Comparison of ENCODE assay signal across 16 mouse cellular contexts in the genomic region with DNA sequence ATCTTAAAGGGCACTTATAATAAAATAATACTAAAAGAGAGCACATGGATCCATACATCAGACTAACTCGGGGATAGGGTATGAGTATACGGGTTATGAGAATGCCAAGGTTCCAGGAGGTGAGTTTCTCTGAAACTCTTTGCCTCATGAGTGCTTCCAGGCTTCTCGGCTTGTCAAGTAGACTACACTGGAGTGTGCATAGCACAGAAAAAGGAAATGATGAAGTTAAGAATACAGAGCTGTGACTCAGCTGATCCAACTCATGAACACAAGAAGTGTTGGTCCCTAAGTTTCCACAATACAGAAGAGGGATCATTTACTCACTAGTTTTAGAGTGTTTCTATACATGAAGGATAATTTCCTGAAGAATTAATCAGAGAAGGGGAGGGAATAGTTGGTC. TPM values are rescaled to one million over a fixed set of nuclear protein-coding genes. Genes with fewer than 3 reads are reported as not detected.
A peak's percentile ranks its signal among the peaks of the same experiment; 100 is the strongest.
DNase-seq lines count a peak whose midpoint lies in the region; TF ChIP-seq lines count a peak whose summit lies in the region.
"Not testable (repeated sequence)": the region's sequence is repeated elsewhere in the genome, so short reads cannot be mapped to it uniquely, and the experiment has no call there.
"Had no signal": no experiment of that assay in that cellular context is flagged by ENCODE, and none has a peak within 500 bp of the region (broad histone marks: within the 10 kb centered on the region; RNA-seq: fewer than 3 reads in every experiment).

No protein-coding gene starts in this region.

- TF ChIP-seq CTCF in ES-Bruce4 (IDR thresholded peaks at IDR 0.05; ENCODE audit: low read depth, low read length): not testable (repeated sequence)

- peaks cover 13% of the 10 kb centered on the region for H3K9me3 ChIP-seq in ES-Bruce4 (replicated peaks; ENCODE audit: control insufficient read depth, insufficient read depth, low read length, poor library complexity, severe bottlenecking)
- H3K9me3 ChIP-seq in ES-E14 (ENCODE audit: control insufficient read depth, insufficient read depth, low read depth, low read length): not testable (repeated sequence)

- in situ Hi-C loops in ES-E14 (cut with MboI; ENCODE audit: low sequenced_read_pairs in 2 of 2, unreplicated experiment in 2 of 2): not testable (repeated sequence)

- peak overlapping the region; percentile 56; the same call in 1 of the 2 replicates for H3K27ac ChIP-seq in ES-Bruce4 (ENCODE audit: insufficient read depth, low read length)
- H3K27ac ChIP-seq in ES-E14 (ENCODE audit: insufficient read depth, low read depth, low read length, poor library complexity, severe bottlenecking): peak overlapping the region; percentile 40; the same call in 1 of the 2 replicates

- not testable (repeated sequence) for H3K4me1 ChIP-seq in ES-Bruce4 (ENCODE audit: control insufficient read depth, insufficient read depth, low read length)
- peaks cover 0 to 12% of the 10 kb centered on the region in 2 experiments; a peak in 2 of 4 replicates for H3K4me1 ChIP-seq in ES-E14 (ENCODE audit: control insufficient read depth in 2 of 2, insufficient read depth in 2 of 2, low read length in 2 of 2, poor library complexity in 1 of 2)

- H3K36me3 ChIP-seq in ES-Bruce4 (ENCODE audit: control insufficient read depth, insufficient read depth, low read length, poor library complexity, severe bottlenecking); ES-E14 (ENCODE audit: control insufficient read depth, insufficient read depth, low read length, poor library complexity, severe bottlenecking): not testable (repeated sequence)

- H3K4me3 ChIP-seq in ES-Bruce4 (ENCODE audit: low read depth, low read length); ES-E14 (ENCODE audit: insufficient read depth in 1 of 2, low read depth in 1 of 2, low read length in 2 of 2, poor library complexity in 1 of 2, severe bottlenecking in 1 of 2): not testable (repeated sequence)

- H3K27me3 ChIP-seq in ES-Bruce4 (ENCODE audit: control insufficient read depth, insufficient read depth, low read length, poor library complexity, severe bottlenecking): not testable (repeated sequence)

- TF ChIP-seq EP300 in ES-Bruce4 (IDR thresholded peaks at IDR 0.05; ENCODE audit: insufficient read depth, low read depth, low read length): not testable (repeated sequence)

- not testable (repeated sequence) for TF ChIP-seq POLR2A in ES-Bruce4 (IDR thresholded peaks at IDR 0.05; ENCODE audit: insufficient read depth, low read length)

- DNase-seq in ES-CJ7 (ENCODE audit: low read depth, low spot score): peak; percentile 32
- DNase-seq in ES-E14 (ENCODE audit: low read depth, low spot score): peak; percentile 1
- peak; percentile 67 for DNase-seq in R1 (ENCODE audit: low read depth, low spot score)
- peak; percentile 51 for DNase-seq in ZHBTc4 (ENCODE audit: low read depth, low spot score)

- H3K9ac ChIP-seq in ES-Bruce4 (ENCODE audit: low read depth, poor library complexity, severe bottlenecking); ES-E14 (ENCODE audit: insufficient read depth, low read depth, low read length, poor library complexity, severe bottlenecking): not testable (repeated sequence)

RNA-seq across cellular contexts. Expression of gene Ncr1, which starts 24.0 kb away (rescaled TPM):
- not detected in 2 replicates for polyA plus RNA-seq in ES-Bruce4 (2011; ENCODE audit: insufficient read depth, insufficient read length, low read depth, missing spikeins)
- total RNA-seq in ES-E14 (2012; rRNA removed): not detected in 2 replicates
- total RNA-seq: adrenal gland, postnatal 14 days; adrenal gland, postnatal 36 days; CH12.LX; MEL had no signal
- polyA plus RNA-seq: activated CD4-positive, CD25-positive, alpha-beta regulatory T cell, adult 4 months; adrenal gland, adult 2 months; brain, embryonic 14.5 days; C2C12; CD4-positive, CD25-positive, alpha-beta regulatory T cell, adult 4 months; G1E; Patski had no signal

Comparison
In these comparisons a context has a peak if more than half of its experiments do, and no peak if none do; other contexts are left out.
1. DNase-seq: peak in every context shown above with its lines; median percentile 67 in R1; 51 in ZHBTc4; 32 in ES-CJ7; 1 in ES-E14.